Mouse (Mus musculus) spleen, embryonic (tissue): ENCODE results near the gene Olfr1160.
"Not testable (repeated sequence)": the region's sequence is repeated elsewhere in the genome, so short reads cannot be mapped to it uniquely, and the experiment has no call there.

Experiments
- CTCF ChIA-PET: fragments of 350-600 bp; sonication (Branson Sonifier 250); formaldehyde crosslinking; loops from one replicate; lab custom pipeline; 2022; lab: Charles Lee

Gene Olfr1160

DNA sequence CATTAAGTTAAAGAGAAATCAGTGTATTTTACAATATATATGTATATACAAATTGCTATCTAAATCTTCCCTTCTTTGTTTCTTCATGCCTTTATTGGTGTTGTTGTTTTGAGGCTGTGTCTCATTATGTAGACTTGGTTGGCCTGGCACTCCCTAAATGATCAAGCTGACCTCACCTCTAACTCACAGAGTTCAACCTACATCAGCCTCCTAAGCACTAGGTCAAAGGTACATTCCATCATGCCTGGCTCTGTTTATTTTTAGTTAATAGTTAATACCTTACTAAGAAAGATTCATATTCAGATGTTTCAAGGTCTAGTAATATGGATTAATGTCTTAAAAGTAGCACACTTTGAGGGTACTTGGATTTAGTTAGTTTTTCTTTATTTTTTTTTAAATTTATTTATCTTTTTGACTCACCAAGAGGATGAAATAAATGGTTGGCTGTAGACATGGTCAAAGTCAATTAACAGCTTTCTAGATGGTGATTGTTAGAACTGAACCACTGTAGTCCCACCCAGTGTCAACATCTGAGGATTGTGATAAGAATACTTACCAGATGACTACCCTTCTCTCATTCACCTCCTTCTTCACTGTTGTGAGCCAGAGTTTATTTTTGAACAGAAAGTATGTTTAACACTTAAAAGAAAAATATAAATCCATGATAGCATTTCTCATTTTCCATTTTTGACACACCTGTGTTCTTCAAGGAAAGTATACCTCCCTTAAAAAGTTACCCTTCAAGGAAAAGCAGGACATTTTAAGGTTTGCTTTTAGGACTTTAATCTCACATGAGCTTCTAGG lies at the start of gene Olfr1160:
Gene Olfr1160 (minus strand): TSS at position 754 of the 804 bp plus-strand sequence.
- CTCF ChIA-PET, result no interaction called here

DNA sequence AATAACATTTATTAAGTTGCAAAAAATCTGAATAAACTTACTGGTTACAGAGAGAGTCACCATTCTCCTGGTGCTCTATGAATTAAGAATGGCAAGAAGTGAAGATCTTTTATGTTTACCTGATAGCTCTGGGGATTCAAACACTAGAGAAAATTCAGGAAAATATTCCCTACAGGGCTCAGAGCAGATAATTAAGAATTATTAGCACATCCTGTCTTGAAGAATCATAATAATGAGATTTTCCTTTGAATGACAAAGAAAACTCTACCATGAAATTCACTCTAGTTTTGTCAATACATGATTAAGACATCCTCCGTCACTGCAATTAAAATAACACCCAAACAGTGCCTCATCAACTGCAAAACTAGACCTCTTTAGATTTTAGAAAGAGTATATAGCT lies 43.0 kb upstream of the Olfr1160 start, which contains the start of gene Olfr1162:
Gene Olfr1162 (minus strand): TSS at position 101 of the 400 bp plus-strand sequence.
- CTCF ChIA-PET, result no interaction called here

DNA sequence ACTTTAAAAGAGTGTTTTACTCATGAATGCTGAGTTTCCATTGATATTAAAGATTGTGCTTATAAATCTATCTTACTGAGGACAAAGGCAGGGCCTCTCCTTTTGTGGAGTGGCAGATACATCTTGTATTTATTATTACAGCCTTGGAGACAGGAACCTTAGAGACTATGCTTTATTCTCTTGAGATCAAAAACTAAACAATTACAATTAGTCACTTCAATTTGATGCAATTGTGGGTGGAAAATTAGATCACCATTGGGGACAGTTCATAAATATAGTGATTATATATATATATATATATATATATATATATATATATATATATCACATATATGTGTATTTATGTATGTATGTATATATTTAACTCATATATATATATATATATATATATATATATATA lies 29.5 kb upstream of the Olfr1160 start, which contains the start of gene Olfr73:
Gene Olfr73 (minus strand): TSS at position 101 of the 400 bp plus-strand sequence.
- CTCF ChIA-PET, result no interaction called here

DNA sequence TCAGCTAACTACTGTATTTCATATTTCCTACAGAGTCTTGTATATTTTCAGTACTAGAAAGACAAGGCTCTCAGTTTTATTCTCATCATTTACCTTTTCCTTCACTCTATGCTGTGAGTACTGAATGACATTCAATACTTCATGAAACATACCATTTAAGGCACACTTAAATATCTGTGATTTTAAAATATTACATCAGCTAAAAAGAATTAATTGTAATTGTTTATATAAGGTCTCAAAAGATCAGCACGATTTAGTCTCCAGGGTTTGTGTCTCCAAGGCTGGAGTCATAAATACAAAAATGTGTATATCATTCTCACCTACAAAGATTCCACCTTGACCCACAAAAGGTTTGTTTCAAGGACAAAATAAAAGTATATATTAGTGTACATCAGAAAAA lies 14.4 kb upstream of the Olfr1160 start, which contains the start of gene Olfr1161:
Gene Olfr1161 (plus strand): TSS at position 301 of the 400 bp plus-strand sequence.
- CTCF ChIA-PET, result not testable (repeated sequence)

DNA sequence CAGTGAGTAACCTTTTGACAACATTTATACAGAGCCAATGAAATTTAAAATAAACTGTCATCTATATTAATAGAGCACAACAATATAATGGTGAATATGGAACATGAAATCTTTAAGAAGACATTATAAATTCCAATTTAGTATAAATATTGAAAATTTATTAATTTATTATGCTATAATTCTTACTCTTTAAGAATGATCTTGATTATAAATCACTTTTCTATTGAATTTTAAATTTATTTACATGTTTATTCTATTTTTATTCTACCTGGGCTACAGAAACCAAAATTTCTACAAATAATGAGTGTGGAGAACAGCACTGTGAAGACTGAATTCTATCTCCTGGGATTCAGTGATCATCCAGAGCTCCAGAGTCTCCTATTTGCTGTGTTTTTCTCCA lies 18.3 kb downstream of the Olfr1160 start, which contains the start of gene Olfr1158:
Gene Olfr1158 (plus strand): TSS at position 301 of the 400 bp plus-strand sequence.
- CTCF ChIA-PET, result no interaction called here

DNA sequence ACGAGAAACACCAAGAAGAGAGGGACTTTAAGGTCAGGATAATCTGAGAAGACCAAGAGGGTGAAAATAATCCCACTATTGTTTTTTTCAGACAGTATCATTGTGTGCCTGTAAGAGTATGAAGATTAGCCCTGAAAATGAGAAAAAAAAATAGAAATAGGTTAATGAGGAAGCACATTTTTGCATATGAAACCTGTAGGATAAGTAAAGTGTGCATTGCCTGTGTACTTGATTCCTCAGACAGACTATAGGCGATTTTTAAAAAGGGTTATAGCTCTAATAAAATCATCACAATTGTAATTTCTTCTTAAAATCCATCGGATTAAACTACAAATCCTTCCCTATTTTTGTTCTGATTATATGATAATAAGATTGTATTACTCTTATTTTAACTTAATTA lies 33.5 kb downstream of the Olfr1160 start, which contains the start of gene Olfr74:
Gene Olfr74 (minus strand): TSS at position 101 of the 400 bp plus-strand sequence.
- CTCF ChIA-PET, result no interaction called here

DNA sequence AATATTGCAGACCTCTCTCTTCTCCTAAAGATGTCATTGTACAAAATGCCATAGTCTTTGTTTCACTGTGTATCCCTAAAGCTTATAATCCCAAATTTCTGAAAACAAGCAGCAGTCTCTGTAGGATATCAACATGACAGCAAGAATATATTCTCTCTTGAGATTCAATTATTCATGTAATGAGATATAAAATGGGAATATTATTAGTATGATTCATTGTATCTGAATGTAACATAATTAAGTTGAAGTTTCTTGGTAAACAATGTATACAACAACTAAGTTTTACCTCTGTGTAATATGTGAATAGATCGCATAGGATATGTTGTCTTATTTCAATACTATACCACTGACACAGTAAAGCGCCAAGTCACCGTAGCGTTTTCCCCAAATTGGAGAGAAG lies 39.9 kb downstream of the Olfr1160 start, which contains the start of gene Olfr1157:
Gene Olfr1157 (minus strand): TSS at position 101 of the 400 bp plus-strand sequence.
- CTCF ChIA-PET, result no interaction called here

DNA sequence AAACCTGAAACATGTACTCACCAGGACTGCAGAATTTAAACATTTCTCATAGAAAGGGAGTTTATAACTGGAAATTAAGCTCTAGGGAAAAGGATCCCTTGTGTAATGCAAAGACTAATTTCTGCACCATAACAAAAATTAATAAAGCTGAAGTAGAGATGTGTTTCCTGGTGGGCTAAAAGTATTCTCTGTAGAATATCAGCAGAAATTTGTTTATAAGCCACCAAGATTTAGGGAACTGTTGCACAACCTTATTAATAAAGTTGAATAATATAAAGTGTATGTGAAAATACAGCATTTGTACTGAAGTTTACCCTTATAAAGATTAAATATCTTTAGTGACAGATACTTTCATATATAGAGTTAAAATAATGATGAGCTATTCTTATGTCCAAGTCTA lies 55.1 kb downstream of the Olfr1160 start, which contains the start of gene Olfr1156:
Gene Olfr1156 (minus strand): TSS at position 101 of the 400 bp plus-strand sequence.
- CTCF ChIA-PET, result no interaction called here
